Mouse (Mus musculus): ENCODE measurements around the gene Afg1l. TPM values are rescaled to one million over a fixed set of nuclear protein-coding genes. Genes with fewer than 3 reads are reported as not detected.

Gene Afg1l
- polyA plus RNA-seq, 1 experiment from 2014 or later = 5.9 TPM

DNA sequence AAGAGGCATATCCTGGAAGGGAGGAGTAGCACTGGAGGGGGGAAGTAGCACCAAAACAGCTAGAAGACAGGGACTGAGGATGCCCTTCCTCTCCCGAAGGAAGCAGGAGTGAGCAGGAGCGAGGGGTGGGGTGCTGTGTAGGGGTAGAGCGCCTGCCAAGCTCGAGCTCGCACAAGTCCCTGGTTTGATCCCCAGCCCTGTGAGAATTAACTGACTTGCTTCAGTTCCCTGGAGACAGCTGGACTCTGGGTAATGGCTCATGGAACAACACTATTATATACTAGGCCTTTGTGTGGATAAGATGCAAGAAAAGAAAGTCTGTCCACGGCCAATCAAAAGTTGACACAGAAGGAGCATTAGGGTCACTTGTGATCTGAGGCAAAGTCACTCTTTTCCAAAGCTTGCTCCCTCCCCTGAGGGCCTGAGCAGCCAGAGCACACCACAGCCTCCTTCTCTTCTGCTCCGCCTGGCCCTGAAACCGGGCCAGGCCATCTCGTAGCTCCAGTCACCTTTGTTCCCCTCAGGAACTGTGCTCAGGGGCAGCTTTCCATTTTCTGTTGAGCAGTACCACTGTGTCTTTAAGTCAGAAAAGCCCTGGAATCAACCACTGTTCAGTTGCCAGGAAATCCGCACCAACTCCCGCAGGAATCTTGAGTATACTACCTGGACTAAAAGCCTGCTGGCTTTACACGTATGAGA is 132.0 kb downstream of the Afg1l start:
- H3K4me3 ChIP-seq = no peak overlapping the region
- H3K4me2 ChIP-seq = 0 out of 2 replicates have a peak overlapping the region, but pooled peaks have one; percentile 1
- no peaks in the 10 kb centered on the region for H3K9me3 ChIP-seq
- peak overlapping the region; percentile 67 for H3K27ac ChIP-seq
- H3K4me1 ChIP-seq = peaks cover 12% of the 10 kb centered on the region
- H3K9ac ChIP-seq = no peak overlapping the region
- no peaks in the 10 kb centered on the region for H3K36me3 ChIP-seq
- H3K27me3 ChIP-seq = no peaks in the 10 kb centered on the region
- WGBS = 52% methylated on average over 12 of the region's 12 CpGs
- no peak for ATAC-seq (ENCODE audit: insufficient number of reproducible peaks, low FRiP score, low TSS enrichment, low read depth)

DNA sequence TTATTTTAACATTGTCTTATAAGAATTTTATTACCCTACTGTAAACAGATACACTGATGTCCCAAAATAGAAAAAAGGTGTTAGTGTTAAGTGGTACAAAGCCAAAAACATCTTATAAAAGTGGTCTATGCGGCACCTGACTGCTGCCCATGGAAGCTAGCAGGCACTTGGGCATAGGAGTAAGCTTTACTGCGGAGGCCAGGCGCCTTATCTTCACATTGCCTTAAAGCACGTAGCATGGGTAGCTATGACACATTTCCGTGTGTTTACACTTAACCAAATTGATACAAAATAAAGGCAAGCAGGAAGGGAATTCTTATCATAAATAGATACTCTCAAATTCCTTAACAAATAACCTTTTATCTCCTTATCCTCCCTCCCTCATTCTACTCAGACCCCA is 135.7 kb downstream of the Afg1l start:
- Histone ChIP-seq H3K27me3 (no peaks in the 10 kb centered on the region), H3K9ac (no peak overlapping the region), H3K4me1 (peaks cover 8% of the 10 kb centered on the region), H3K4me3 (no peak overlapping the region), H3K9me3 (no peaks in the 10 kb centered on the region), H3K27ac (no peak overlapping the region), H3K4me2 (no peak overlapping the region), H3K36me3 (no peaks in the 10 kb centered on the region)
- no peak for ATAC-seq (ENCODE audit: insufficient number of reproducible peaks, low FRiP score, low TSS enrichment, low read depth)
- 83% methylated on average over 5 of the region's 5 CpGs for WGBS

DNA sequence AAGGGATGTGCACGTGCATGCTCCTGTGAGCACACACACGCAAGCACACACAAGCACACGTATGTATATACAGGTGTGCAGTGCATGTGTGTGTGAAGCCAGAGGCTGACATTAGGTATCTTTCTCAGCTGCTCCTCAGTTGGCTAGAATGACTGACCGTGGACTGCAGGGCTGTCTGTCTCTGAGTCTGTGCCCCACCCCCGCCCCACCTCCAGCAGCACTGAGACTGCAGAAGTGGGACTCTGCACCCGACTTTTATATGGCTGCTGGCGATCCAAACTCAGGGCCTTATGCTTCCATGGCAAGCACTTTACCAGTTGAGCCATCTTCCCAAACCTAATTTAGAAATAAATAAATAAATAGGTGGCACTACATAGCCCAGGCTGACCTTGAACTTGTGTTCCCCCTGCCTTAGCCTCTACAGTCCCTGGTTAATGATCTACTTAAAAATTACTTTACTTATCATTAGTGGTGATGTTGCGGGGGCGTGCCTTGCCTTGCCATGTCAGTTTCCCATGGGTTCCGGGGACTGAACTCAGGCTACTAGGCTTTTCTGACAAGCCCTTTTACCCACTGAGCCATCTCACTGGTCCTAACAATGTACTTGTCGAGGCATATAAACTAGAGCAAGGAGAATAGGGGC is 136.4 kb downstream of the Afg1l start:
- Histone ChIP-seq H3K27me3 (no peaks in the 10 kb centered on the region), H3K36me3 (no peaks in the 10 kb centered on the region), H3K4me3 (no peak overlapping the region), H3K9ac (no peak overlapping the region), H3K9me3 (no peaks in the 10 kb centered on the region), H3K4me1 (peaks cover 8% of the 10 kb centered on the region), H3K4me2 (no peak overlapping the region), H3K27ac (no peak overlapping the region)
- no peak for ATAC-seq (ENCODE audit: insufficient number of reproducible peaks, low FRiP score, low TSS enrichment, low read depth)
- 84% methylated on average over 11 of the region's 11 CpGs for WGBS

DNA sequence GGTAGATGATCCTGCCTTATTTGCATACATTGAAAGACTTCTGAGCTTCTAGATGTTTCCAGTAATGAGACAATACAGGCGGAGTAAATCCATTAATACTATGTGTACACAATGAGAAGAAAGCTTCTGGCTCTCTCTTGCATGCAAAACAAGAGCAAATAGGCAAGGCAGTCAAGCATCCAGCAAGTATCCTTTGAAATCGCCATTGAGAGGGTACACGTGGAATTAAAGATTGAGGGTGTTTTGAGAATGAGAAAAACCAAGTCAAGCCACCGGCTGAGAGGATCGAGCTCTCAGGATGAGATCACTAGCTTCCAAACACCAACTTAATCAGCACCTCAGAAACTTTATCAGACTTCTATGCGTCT is 138.0 kb downstream of the Afg1l start:
- H3K4me3 ChIP-seq = no peak overlapping the region
- 72% methylated on average over 6 of the region's 6 CpGs for WGBS
- no peaks in the 10 kb centered on the region for H3K27me3 ChIP-seq
- H3K27ac ChIP-seq = no peak overlapping the region
- H3K9me3 ChIP-seq = no peaks in the 10 kb centered on the region
- H3K36me3 ChIP-seq = no peaks in the 10 kb centered on the region
- H3K4me2 ChIP-seq = no peak overlapping the region
- H3K4me1 ChIP-seq = no peaks in the 10 kb centered on the region
- no peak for ATAC-seq (ENCODE audit: insufficient number of reproducible peaks, low FRiP score, low TSS enrichment, low read depth)
- H3K9ac ChIP-seq = no peak overlapping the region

DNA sequence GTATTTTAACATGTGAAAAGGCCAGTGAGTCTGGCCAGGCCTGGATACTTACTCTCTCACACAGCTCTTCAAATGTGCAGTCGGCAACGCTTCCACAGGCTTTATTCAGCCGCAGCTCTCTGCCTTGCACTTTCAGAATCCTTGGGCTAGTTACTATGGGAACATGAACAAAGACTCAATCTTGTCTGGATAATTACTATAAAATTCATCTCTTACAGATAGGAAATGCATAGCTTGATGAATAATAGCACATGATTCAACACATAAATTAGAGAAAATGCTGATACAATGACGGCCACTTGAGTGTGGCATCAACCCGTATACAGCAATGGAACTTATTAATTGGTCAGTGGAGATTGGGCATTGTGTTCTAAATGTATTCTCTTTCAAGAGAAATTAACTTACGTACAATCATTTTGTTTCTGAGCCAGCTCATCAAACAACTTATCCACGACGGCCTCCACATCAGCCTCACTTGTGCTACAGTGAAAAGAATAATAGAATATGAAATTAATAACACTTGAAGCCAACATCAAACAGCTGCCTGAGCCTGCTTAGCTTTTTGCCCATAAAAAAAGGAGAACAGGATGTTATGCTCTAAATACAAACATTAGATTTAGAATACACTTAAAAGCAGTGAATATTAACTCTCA is 138.5 kb downstream of the Afg1l start:
- no peak for ATAC-seq (ENCODE audit: insufficient number of reproducible peaks, low FRiP score, low TSS enrichment, low read depth)
- Histone ChIP-seq H3K4me2 (no peak overlapping the region), H3K4me1 (no peaks in the 10 kb centered on the region), H3K27me3 (no peaks in the 10 kb centered on the region), H3K36me3 (no peaks in the 10 kb centered on the region), H3K27ac (no peak overlapping the region), H3K4me3 (no peak overlapping the region), H3K9me3 (no peaks in the 10 kb centered on the region), H3K9ac (no peak overlapping the region)
- WGBS = 71% methylated on average over 8 of the region's 8 CpGs

DNA sequence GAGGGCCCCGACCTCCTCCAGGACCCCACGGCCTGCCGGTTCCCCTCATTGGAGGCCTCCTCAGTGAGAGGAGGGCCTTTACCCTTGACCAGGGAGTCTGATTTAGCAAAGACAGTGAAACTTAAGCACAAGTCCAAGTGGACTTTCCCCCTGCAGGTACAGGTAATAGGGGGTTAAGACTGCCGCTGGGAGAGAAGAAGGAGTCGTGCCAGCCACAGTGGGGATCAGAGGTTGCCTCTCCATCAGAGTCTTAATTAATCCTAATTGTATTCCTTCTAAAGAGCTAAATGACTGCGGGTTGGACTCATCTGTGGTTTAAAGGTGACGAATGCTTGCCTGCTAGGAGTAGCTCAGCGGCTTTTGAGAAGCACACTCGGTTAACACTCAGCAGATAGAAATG is 139.9 kb downstream of the Afg1l start:
- ATAC-seq (ENCODE audit: insufficient number of reproducible peaks, low FRiP score, low TSS enrichment, low read depth) = no peak
- no peak overlapping the region for H3K4me3 ChIP-seq
- no peaks in the 10 kb centered on the region for H3K9me3 ChIP-seq
- no peak overlapping the region for H3K9ac ChIP-seq
- no peak overlapping the region for H3K4me2 ChIP-seq
- no peaks in the 10 kb centered on the region for H3K36me3 ChIP-seq
- no peaks in the 10 kb centered on the region for H3K4me1 ChIP-seq
- 81% methylated on average over 9 of the region's 9 CpGs for WGBS
- no peak overlapping the region for H3K27ac ChIP-seq
- H3K27me3 ChIP-seq = no peaks in the 10 kb centered on the region

DNA sequence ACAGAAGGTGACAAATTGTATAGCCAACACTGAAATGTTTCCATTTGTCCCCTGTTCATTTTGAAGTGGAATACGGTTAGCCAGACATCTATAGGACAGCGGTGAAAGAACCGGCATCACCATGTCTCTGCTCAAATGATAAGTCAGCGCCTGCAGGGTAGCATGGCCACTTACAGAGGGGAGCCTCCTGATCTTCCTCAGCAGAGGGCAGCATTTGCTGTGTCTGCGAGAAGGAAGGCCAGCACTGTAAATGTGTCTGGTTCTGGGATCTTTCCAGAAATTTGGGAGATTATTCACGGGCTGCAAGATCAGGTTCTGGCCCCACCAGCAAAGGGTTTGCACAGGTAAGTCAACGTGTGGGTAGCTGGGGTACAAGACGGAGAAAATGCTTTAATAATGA is 150.8 kb downstream of the Afg1l start:
- Histone ChIP-seq H3K9ac (no peak overlapping the region), H3K4me3 (no peak overlapping the region), H3K9me3 (no peaks in the 10 kb centered on the region), H3K36me3 (no peaks in the 10 kb centered on the region), H3K27ac (no peak overlapping the region), H3K4me1 (no peaks in the 10 kb centered on the region), H3K27me3 (no peaks in the 10 kb centered on the region), H3K4me2 (no peak overlapping the region)
- WGBS = 64% methylated on average over 8 of the region's 8 CpGs
- no peak for ATAC-seq (ENCODE audit: insufficient number of reproducible peaks, low FRiP score, low TSS enrichment, low read depth)

DNA sequence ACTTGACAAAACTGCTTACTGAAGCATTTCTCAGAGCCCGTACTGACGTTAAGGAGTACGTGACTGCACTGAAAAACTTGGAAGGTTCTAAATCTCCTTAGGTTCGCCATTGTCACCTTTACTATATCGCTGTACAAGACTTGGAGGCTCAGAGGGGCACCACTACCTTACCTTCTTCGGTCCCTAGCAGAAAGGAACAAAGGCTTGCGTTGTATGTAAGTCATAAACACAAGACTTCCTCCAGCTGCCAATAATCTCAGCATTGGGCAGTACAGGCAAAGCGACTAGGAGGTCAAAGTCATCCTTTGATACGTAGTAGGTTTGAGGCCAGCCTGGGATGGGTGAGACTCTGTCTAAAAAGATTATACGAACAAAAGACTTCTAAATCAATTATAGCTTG is 153.1 kb downstream of the Afg1l start:
- H3K36me3 ChIP-seq = no peaks in the 10 kb centered on the region
- H3K4me1 ChIP-seq = no peaks in the 10 kb centered on the region
- no peak overlapping the region for H3K4me2 ChIP-seq
- no peak for ATAC-seq (ENCODE audit: insufficient number of reproducible peaks, low FRiP score, low TSS enrichment, low read depth)
- H3K9ac ChIP-seq = no peak overlapping the region
- H3K27me3 ChIP-seq = no peaks in the 10 kb centered on the region
- H3K27ac ChIP-seq = no peak overlapping the region
- H3K9me3 ChIP-seq = no peaks in the 10 kb centered on the region
- H3K4me3 ChIP-seq = no peak overlapping the region
- 85% methylated on average over 10 of the region's 10 CpGs for WGBS

DNA sequence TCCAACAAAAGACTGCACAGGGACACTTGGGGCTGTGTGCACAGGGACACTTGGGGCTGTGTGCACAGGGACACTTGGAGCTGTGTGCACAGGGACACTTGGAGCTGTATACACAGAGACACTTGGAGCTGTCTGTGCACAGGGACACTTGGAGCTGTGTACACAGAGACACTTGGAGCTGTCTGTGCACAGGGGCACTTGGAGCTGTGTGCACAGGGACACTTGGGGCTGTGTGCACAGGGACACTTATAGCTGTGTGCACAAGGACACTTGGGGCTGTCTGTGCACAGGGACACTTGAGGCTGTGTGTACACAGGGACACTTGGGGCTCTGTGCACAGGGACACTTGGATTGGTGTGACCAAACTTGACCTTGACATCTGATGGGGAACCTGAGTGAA is 154.4 kb downstream of the Afg1l start:
- Histone ChIP-seq H3K9me3 (no peaks in the 10 kb centered on the region), H3K27ac (no peak overlapping the region), H3K4me2 (no peak overlapping the region), H3K36me3 (no peaks in the 10 kb centered on the region), H3K27me3 (no peaks in the 10 kb centered on the region), H3K4me1 (no peaks in the 10 kb centered on the region), H3K4me3 (no peak overlapping the region), H3K9ac (no peak overlapping the region)
- no peak for ATAC-seq (ENCODE audit: insufficient number of reproducible peaks, low FRiP score, low TSS enrichment, low read depth)

DNA sequence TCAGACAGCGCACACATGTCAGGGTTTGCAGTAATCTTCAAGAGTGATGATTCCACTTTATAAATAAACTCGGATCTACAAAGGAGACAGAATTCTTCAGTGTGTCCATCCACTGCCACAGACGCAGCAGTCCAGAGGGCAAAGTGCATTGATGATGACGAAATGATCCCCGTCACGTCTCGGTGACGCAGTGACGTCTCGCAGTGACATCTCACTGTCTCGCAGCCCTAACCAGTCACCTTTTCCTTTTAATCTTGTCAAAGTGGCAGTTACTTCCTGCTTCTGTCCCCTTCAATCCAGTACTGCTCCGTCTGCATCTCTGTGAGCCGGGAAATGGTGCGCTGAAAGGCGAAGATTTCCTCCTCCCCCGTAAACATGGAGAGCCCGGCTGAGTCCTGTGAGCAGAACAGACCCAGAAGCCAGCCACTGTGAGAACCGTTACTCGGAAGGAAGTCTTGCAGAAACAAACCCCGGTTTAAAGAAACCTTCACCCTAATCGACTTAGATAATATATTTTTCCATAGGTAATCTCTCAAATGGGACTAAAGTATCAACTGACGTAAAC is 165.1 kb downstream of the Afg1l start:
- peaks cover 6% of the 10 kb centered on the region for H3K27me3 ChIP-seq
- ATAC-seq (ENCODE audit: insufficient number of reproducible peaks, low FRiP score, low TSS enrichment, low read depth) = no peak
- H3K4me1 ChIP-seq = no peaks in the 10 kb centered on the region
- H3K36me3 ChIP-seq = peaks cover 4% of the 10 kb centered on the region; the same call in 1 of the 2 replicates
- H3K9me3 ChIP-seq = no peaks in the 10 kb centered on the region
- WGBS = 74% methylated on average over 22 of the region's 22 CpGs
- no peak overlapping the region for H3K4me2 ChIP-seq
- no peak overlapping the region for H3K27ac ChIP-seq
- H3K9ac ChIP-seq = no peak overlapping the region
- H3K4me3 ChIP-seq = no peak overlapping the region

DNA sequence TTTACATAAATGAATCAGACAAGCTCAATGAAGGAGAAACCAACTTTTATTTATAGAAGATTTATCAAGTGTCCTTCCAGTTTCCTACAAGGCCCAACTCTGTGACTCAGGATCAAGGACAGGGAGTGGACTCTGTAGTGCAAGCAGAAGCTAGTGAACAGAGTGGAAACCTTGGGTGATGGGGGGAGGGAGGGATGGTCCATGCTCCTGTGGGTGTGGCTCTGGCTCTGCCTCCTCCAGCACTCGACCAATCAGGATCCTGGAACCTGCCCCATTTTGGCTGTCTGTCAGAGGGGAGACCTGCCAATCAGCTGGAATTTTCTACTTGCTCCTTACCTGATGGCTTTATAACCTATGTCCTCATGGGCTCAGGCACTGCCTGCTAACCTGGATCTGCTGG is 165.8 kb downstream of the Afg1l start:
- no peak overlapping the region for H3K4me3 ChIP-seq
- H3K27me3 ChIP-seq = peaks cover 6% of the 10 kb centered on the region
- no peak overlapping the region for H3K9ac ChIP-seq
- no peak for ATAC-seq (ENCODE audit: insufficient number of reproducible peaks, low FRiP score, low TSS enrichment, low read depth)
- 57% methylated on average over 1 of the region's 1 CpGs for WGBS
- H3K4me1 ChIP-seq = 0 out of 2 replicates have a peak, but pooled peaks cover 2% of the 10 kb centered on the region
- no peak overlapping the region for H3K27ac ChIP-seq
- H3K4me2 ChIP-seq = no peak overlapping the region
- H3K36me3 ChIP-seq = peaks cover 4% of the 10 kb centered on the region; the same call in 1 of the 2 replicates
- H3K9me3 ChIP-seq = no peaks in the 10 kb centered on the region

DNA sequence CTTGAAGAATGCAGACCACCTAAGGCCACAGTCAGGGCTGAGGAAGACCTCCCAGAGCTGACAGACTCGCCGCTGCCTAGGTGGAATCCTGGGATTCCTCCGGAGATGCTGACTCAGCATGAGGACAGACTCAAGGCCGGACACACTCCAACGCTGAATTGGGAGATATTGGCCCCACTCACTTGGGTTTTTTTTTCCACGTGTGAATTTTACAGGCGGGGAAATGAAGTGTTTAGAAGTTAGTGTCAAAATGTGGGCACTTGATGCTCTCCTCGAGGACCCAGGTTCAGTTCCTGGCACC is 169.7 kb downstream of the Afg1l start:
- ATAC-seq (ENCODE audit: insufficient number of reproducible peaks, low FRiP score, low TSS enrichment, low read depth) = no peak
- 0 out of 2 replicates have a peak, but pooled peaks cover 2% of the 10 kb centered on the region for H3K4me1 ChIP-seq
- no peaks in the 10 kb centered on the region for H3K36me3 ChIP-seq
- H3K9ac ChIP-seq = no peak overlapping the region
- no peaks in the 10 kb centered on the region for H3K9me3 ChIP-seq
- peak overlapping the region; percentile 31 for H3K4me3 ChIP-seq
- 33% methylated on average over 8 of the region's 8 CpGs for WGBS
- H3K4me2 ChIP-seq = peak overlapping the region; percentile 45
- H3K27me3 ChIP-seq = peaks cover 9% of the 10 kb centered on the region
- no peak overlapping the region for H3K27ac ChIP-seq

All from limb, embryonic 15.5 days (tissue).